Mouse (Mus musculus) layer of hippocampus, adult 8-10 months (tissue): Measurements from ENCODE around the gene Babam2. TPM values are rescaled to one million over a fixed set of nuclear protein-coding genes. Genes with fewer than 3 reads are reported as not detected.
A peak's percentile ranks its signal among the peaks of the same experiment; 100 is the strongest.

Source experiments
- DNase-seq, 2 experiments: peaks; one replicate each; pipeline ENCODE4 v3.0.0; 2022; ENCODE audit warnings: low spot score in 2 of 2
- microRNA-seq, 2 experiments: library from miRNA; unstranded; fragments of <30 nt; microRNA quantifications; one replicate each; pipeline ENCODE4 v1.2.0; 2022
- total RNA-seq, 4 experiments: library from RNA; stranded (reverse); gene quantifications; 2 replicates each; pipeline ENCODE4 v1.2.4; 2022

The Babam2 gene
- total RNA-seq, 4 experiments from 2014 or later: 49.4 to 52.1 (median 50.4) TPM

- DNase-seq: no peak
These were observed 414.9 kb downstream of the Babam2 start for GRCm38 (mm10) chr5:32112206-32112916.

- DNase-seq: no peak
These were observed 423.5 kb downstream of the Babam2 start for GRCm38 (mm10) chr5:32120901-32121376.

GRCm38 (mm10) chr5:32121936-32122335 lies 424.5 kb downstream of the Babam2 start:
- DNase-seq: no peak

- no peak for DNase-seq
These were observed 424.9 kb downstream of the Babam2 start for GRCm38 (mm10) chr5:32122363-32122762.

- no peak for DNase-seq
These were observed 427.5 kb downstream of the Babam2 start for GRCm38 (mm10) chr5:32124957-32125356.

- no peak for DNase-seq
These were observed 429.7 kb downstream of the Babam2 start for GRCm38 (mm10) chr5:32127226-32127625.

GRCm38 (mm10) chr5:32127927-32128326 lies 430.4 kb downstream of the Babam2 start:
- no peak for DNase-seq

- DNase-seq: peak; percentile 42 to 45
These were observed 435.6 kb downstream of the Babam2 start for GRCm38 (mm10) chr5:32132971-32133501.

- peak; percentile 70 to 77 for DNase-seq
These were observed 436.1 kb downstream of the Babam2 start for GRCm38 (mm10) chr5:32133549-32134004.

- no peak for DNase-seq
These were observed 436.7 kb downstream of the Babam2 start for GRCm38 (mm10) chr5:32134051-32134732.

Small RNA genes lying within 50 kb of the gene (microRNA-seq; reads per million reads assigned to microRNA genes)
- 0 reads per million in 2 experiments for gene Mir3473e

Other genes with a start within 250 kb of the Babam2 start
- 10 to 100 TPM; 50.2 to 52.5 (median 52.1) TPM for gene Zfp512, start 245.3 kb upstream of the Babam2 start, total RNA-seq
- under 1 TPM in 2 of 4 experiments, not detected in 2; 0.25 to 0.27 TPM for gene 4930548H24Rik, start 211.9 kb upstream of the Babam2 start, total RNA-seq
- 10 to 100 TPM; 31.1 to 39.7 (median 35.2) TPM for gene Gpn1, start 202.9 kb upstream of the Babam2 start, total RNA-seq
- 10 to 100 TPM; 49.5 to 55.8 (median 52.1) TPM for gene Slc4a1ap, start 170.7 kb upstream of the Babam2 start, total RNA-seq
- 10 to 100 TPM; 18.0 to 20.3 (median 19.2) TPM for gene Supt7l, start 169.9 kb upstream of the Babam2 start, total RNA-seq
- 100 to 1,000 TPM in 1 of 4 experiments, 10 to 100 TPM in 3; 87.4 to 102 (median 95.8) TPM for gene Mrpl33, start 100.7 kb upstream of the Babam2 start, total RNA-seq
- 1 to 10 TPM; 2.7 to 6.0 (median 4.3) TPM for gene Rbks, start 57 bp upstream of the Babam2 start, total RNA-seq